Mouse (Mus musculus): ENCODE measurements at regions not wholly inside any gene's neighbourhood (a gene's known extent, or its start where the extent isn't known, plus 50 kb on each side); places are given as distances from the start of the nearest gene placed in this dataset.

DNA sequence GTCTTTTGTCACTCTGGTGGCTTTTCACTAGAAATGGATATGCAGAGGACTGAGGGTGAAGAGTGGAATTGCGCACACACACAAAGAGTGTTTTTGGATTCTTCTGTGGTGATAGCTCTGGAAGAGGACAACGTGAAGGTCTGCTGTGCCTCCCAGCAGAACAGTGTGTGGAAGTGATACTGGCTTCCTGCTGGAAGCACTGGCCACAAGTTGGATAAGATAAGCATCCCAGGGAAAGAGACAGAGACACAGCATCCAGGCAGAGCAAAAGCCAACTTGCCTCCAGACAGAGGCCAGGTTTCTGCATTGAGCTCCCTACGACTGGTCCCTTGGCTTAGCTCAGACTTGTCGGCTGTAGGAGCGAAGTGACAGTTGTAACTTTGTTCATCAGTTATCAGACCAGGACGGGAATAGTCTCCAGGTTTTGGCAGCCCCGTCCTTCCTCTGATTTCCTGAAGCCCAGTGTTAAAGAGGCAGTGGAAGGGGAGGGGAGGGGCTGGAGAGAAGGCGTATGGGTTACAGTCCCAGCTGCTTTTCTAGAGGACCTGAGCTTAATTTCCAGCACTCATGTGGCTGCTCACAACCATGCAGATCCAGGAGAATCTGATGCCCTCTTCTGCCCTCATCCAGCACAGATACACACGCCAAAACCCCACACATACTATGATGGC lies 89.2 kb downstream of the Tmem170b start:
- TF ChIP-seq POLR2A (IDR thresholded peaks at IDR 0.05; ENCODE audit: borderline replicate concordance, insufficient read depth, low read length) (no peak), CTCF (IDR thresholded peaks at IDR 0.05; ENCODE audit: borderline replicate concordance, insufficient read depth, low read depth, low read length) (no peak)
- DNase-seq = no peak
- WGBS = 74% methylated on average over 9 of the region's 9 CpGs
- Histone ChIP-seq H3K4me1 (ENCODE audit: control insufficient read depth, insufficient read depth, low read length) (no peaks in the 10 kb centered on the region), H3K27ac (ENCODE audit: insufficient read depth, low read length) (no peak overlapping the region), H3K4me3 (replicated peaks; ENCODE audit: insufficient read depth, low read depth, low read length) (no peak overlapping the region), H3K27me3 (ENCODE audit: control insufficient read depth, insufficient read depth, low read length) (no peaks in the 10 kb centered on the region)

DNA sequence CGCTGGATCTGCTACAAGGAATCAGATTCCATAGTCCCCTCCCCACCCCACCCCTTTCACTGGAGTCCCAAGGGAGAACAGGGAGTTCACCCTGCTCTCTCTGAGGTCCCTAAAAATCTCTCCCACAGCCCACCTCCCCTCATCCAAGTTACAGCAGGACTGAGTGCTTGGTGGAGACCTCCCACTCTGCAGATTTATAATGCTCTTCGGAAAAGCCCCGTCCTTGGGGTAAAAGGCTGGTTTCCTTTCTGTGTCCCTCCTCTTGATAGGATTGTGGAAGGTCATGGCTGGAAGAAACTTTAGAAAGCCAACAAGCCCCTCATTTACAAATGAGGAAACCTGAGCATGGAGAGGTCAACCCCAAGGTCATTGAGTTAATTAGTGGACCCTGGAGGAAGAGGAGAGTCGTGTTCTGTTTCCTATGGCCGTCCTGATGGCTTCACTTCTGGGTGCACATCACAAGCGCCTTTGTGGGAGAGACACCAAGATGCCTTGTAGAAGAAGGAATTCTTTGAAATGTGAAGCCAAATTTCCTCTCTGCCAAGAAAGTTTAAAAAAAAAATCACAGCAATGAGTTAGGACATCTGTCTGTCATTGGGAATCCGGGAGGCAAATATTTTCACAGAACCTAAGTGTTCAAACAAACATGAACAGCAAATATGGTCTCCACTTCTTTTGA lies 91.2 kb downstream of the Tmem170b start:
- Histone ChIP-seq H3K27me3 (ENCODE audit: control insufficient read depth, insufficient read depth, low read length) (no peaks in the 10 kb centered on the region), H3K27ac (ENCODE audit: insufficient read depth, low read length) (no peak overlapping the region), H3K4me1 (ENCODE audit: control insufficient read depth, insufficient read depth, low read length) (no peaks in the 10 kb centered on the region), H3K4me3 (replicated peaks; ENCODE audit: insufficient read depth, low read depth, low read length) (no peak overlapping the region)
- TF ChIP-seq CTCF (IDR thresholded peaks at IDR 0.05; ENCODE audit: borderline replicate concordance, insufficient read depth, low read depth, low read length) (no peak), POLR2A (IDR thresholded peaks at IDR 0.05; ENCODE audit: borderline replicate concordance, insufficient read depth, low read length) (no peak)
- no peak for DNase-seq
- 82% methylated on average over 7 of the region's 7 CpGs for WGBS

DNA sequence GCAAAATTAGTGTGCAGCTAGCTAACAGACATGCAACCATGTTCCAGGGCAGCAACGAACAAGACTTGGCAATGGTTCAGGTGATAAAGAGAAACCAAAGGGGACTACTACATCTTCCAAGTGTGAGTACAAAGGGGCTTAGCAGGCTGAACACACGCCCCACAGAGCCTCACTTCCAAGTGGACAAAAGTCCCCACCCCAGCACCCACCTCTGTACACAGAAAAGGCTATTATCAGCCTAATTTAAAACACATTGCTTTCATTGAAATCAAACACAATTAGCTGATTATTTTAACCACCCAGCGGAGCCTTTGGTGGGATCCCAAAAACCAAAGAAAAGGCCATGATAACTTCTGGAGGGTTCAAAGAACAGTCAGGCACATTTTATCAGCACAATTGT lies 95.6 kb downstream of the Tmem170b start:
- H3K27ac ChIP-seq (ENCODE audit: insufficient read depth, low read length) = no peak overlapping the region
- H3K4me3 ChIP-seq (replicated peaks; ENCODE audit: insufficient read depth, low read depth, low read length) = no peak overlapping the region
- no peaks in the 10 kb centered on the region for H3K27me3 ChIP-seq (ENCODE audit: control insufficient read depth, insufficient read depth, low read length)
- WGBS = 50% methylated on average over 3 of the region's 3 CpGs
- DNase-seq = no peak
- no peaks in the 10 kb centered on the region for H3K4me1 ChIP-seq (ENCODE audit: control insufficient read depth, insufficient read depth, low read length)
- TF ChIP-seq POLR2A (IDR thresholded peaks at IDR 0.05; ENCODE audit: borderline replicate concordance, insufficient read depth, low read length) (no peak), CTCF (IDR thresholded peaks at IDR 0.05; ENCODE audit: borderline replicate concordance, insufficient read depth, low read depth, low read length) (no peak)

DNA sequence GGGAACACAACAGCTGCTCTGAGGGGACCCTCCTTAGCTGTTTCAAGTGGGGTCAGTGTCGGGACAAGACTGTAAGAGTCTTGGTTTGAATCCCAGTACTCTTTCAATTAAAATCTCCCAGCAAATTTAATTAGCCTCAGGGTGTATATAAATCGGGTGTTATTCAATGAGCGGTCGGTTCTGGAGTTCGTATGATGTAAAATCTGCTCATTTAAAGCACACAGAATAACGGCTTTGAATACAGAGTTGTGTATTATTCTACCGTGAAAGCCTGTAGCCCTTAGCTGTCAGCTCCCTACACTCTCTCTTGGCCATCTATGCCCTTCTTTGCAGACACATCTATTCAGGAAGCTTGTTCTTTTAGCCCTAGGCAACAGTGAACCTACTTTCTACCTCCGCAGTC lies 96.1 kb downstream of the Tmem170b start:
- no peak for DNase-seq
- TF ChIP-seq CTCF (IDR thresholded peaks at IDR 0.05; ENCODE audit: borderline replicate concordance, insufficient read depth, low read depth, low read length) (no peak), POLR2A (IDR thresholded peaks at IDR 0.05; ENCODE audit: borderline replicate concordance, insufficient read depth, low read length) (no peak)
- 75% methylated on average over 8 of the region's 8 CpGs for WGBS

DNA sequence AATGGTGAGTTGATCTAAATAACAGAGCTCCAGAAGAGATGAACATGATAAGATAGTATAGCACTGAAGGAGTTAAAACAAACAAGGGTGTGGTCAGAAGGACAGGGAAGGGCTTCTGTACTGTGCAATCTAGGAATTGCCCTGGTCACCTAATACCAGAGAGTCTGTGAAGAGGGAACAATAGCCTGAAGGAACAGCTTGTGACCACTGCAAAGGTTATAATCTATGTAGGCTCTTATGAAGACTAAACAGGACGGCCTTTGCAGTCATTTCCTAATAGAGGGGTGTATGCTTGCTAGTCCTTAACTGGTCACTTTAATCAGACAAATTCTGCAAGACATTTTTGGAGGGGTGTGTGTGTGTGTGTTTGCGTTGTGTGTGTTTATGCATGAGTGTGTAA lies 97.5 kb downstream of the Tmem170b start:
- 87% methylated on average over 2 of the region's 2 CpGs for WGBS
- TF ChIP-seq POLR2A (IDR thresholded peaks at IDR 0.05; ENCODE audit: borderline replicate concordance, insufficient read depth, low read length) (no peak), CTCF (IDR thresholded peaks at IDR 0.05; ENCODE audit: borderline replicate concordance, insufficient read depth, low read depth, low read length) (no peak)
- no peak for DNase-seq
- Histone ChIP-seq H3K4me1 (ENCODE audit: control insufficient read depth, insufficient read depth, low read length) (no peaks in the 10 kb centered on the region), H3K27ac (ENCODE audit: insufficient read depth, low read length) (no peak overlapping the region), H3K27me3 (ENCODE audit: control insufficient read depth, insufficient read depth, low read length) (no peaks in the 10 kb centered on the region), H3K4me3 (replicated peaks; ENCODE audit: insufficient read depth, low read depth, low read length) (no peak overlapping the region)

More for the DNA sequence above, 96.1 kb downstream of the Tmem170b start:
- H3K27ac ChIP-seq (ENCODE audit: insufficient read depth, low read length) = no peak overlapping the region
- H3K4me3 ChIP-seq (replicated peaks; ENCODE audit: insufficient read depth, low read depth, low read length) = no peak overlapping the region
- H3K4me1 ChIP-seq (ENCODE audit: control insufficient read depth, insufficient read depth, low read length) = no peaks in the 10 kb centered on the region
- H3K27me3 ChIP-seq (ENCODE audit: control insufficient read depth, insufficient read depth, low read length) = no peaks in the 10 kb centered on the region

DNA sequence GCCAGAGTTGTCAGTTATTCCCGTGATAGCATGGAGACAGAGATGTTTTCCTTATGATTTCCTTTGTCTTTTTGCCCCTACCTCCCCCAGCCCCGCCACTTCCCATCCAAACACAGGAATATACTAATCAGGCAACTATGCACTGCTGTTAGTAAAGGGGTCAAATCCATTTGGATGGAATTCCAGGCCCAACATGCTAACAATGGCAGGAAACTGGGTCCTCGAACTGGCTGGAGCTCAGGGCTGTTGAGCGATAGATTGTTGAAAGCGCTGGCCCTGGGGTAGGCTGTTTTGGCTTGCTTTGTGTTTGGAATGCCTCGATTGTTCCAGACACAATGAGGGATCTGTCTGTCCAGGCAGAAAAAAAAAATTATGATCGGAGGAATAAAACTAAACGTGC lies 97.9 kb downstream of the Tmem170b start:
- no peaks in the 10 kb centered on the region for H3K27me3 ChIP-seq (ENCODE audit: control insufficient read depth, insufficient read depth, low read length)
- WGBS = 59% methylated on average over 8 of the region's 8 CpGs
- DNase-seq = no peak
- no peak overlapping the region for H3K4me3 ChIP-seq (replicated peaks; ENCODE audit: insufficient read depth, low read depth, low read length)
- no peaks in the 10 kb centered on the region for H3K4me1 ChIP-seq (ENCODE audit: control insufficient read depth, insufficient read depth, low read length)
- H3K27ac ChIP-seq (ENCODE audit: insufficient read depth, low read length) = no peak overlapping the region
- TF ChIP-seq POLR2A (IDR thresholded peaks at IDR 0.05; ENCODE audit: borderline replicate concordance, insufficient read depth, low read length) (no peak), CTCF (IDR thresholded peaks at IDR 0.05; ENCODE audit: borderline replicate concordance, insufficient read depth, low read depth, low read length) (no peak)

DNA sequence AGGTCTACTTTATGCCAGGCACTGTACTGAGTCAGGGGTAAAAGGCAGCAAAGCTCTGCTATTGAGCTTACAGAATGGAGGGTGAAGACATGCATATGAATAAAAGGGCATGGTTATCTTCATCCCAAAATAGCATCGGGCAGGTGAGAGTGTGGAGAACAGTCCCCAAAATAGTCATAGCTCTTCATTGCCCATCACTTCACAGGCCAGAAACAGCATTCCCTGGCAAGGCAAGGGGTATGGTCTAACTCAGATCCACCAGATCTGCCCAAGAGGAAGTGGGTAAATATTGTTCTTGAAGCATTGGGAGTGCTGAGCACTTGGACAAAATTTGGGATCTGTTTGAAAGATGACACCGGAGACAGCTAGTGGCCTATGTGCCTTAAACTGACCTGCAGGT lies 99.1 kb downstream of the Tmem170b start:
- H3K4me1 ChIP-seq (ENCODE audit: control insufficient read depth, insufficient read depth, low read length) = no peaks in the 10 kb centered on the region
- no peak for TF ChIP-seq CTCF (IDR thresholded peaks at IDR 0.05; ENCODE audit: borderline replicate concordance, insufficient read depth, low read depth, low read length)
- no peak for TF ChIP-seq POLR2A (IDR thresholded peaks at IDR 0.05; ENCODE audit: borderline replicate concordance, insufficient read depth, low read length)
- H3K27ac ChIP-seq (ENCODE audit: insufficient read depth, low read length) = no peak overlapping the region
- 96% methylated on average over 2 of the region's 2 CpGs for WGBS
- no peaks in the 10 kb centered on the region for H3K27me3 ChIP-seq (ENCODE audit: control insufficient read depth, insufficient read depth, low read length)
- DNase-seq = no peak
- no peak overlapping the region for H3K4me3 ChIP-seq (replicated peaks; ENCODE audit: insufficient read depth, low read depth, low read length)

DNA sequence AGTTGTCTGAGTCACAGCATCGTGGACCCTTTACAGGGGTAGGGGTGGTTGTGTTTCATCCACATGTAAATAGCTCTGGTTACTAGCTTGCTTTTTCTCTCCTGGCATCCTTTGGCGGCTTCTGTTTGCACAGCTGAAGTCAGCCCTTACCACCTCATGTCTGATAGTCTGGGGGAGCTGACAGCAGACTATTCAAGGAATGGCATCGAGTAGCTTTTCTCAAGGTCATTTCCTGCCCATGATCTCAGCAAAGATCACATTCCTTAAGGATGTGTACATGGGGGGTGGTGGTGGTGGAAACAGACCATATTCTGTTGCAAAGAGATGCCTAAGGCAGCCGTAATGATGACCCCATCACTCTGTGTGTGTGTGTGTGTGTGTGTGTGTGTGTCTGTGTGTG lies 99.9 kb downstream of the Tmem170b start:
- 86% methylated on average over 4 of the region's 4 CpGs for WGBS
- TF ChIP-seq POLR2A (IDR thresholded peaks at IDR 0.05; ENCODE audit: borderline replicate concordance, insufficient read depth, low read length) (no peak), CTCF (IDR thresholded peaks at IDR 0.05; ENCODE audit: borderline replicate concordance, insufficient read depth, low read depth, low read length) (no peak)
- H3K4me3 ChIP-seq (replicated peaks; ENCODE audit: insufficient read depth, low read depth, low read length) = no peak overlapping the region
- no peaks in the 10 kb centered on the region for H3K27me3 ChIP-seq (ENCODE audit: control insufficient read depth, insufficient read depth, low read length)
- H3K4me1 ChIP-seq (ENCODE audit: control insufficient read depth, insufficient read depth, low read length) = no peaks in the 10 kb centered on the region
- DNase-seq = no peak
- H3K27ac ChIP-seq (ENCODE audit: insufficient read depth, low read length) = no peak overlapping the region

Measured in cerebellum, adult 2 months (tissue).